Mouse (Mus musculus): Measurements from ENCODE around the gene Arhgap21. TPM values are rescaled to one million over a fixed set of nuclear protein-coding genes. Genes with fewer than 3 reads are reported as not detected.

Arhgap21 gene
- polyA plus RNA-seq, 1 experiment: 33.4 TPM

DNA sequence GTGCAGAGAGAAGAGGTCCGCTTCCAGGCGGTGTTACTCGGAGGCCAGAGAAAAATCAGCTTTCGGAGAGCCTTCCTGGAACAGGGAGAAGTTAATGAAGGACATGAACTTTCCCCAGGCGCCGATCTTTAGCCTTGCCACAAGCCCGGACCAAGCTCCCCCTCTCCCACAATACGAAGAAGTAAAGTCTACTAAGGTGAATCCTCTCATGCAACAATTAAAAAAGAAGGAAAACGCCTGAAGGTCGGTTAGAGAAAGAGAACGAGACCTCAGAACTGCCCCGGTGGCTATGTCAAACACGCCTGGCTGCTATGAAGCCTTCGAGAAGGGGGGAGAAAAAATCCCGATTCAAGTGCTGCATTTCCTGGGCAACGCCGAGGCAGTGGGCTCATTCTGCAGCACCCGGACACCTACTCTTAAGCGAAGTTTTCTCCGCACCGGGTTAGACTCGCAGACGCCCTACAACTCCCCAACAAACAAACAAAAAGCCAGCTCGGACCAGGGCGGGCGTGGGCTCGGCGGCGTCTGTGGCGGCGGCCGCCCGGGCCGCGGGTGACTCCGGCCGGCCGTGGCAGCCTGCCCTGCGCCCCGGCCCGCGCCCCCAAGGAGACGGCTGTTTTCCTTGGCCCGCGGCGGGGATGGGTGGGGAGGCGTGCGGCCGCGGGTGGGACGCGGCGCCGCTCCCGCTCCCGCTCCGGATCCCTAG lies 882 bp downstream of the Arhgap21 start:
- peak; percentile 58 for DNase-seq
- H3K4me1 ChIP-seq (ENCODE audit: control insufficient read depth, insufficient read depth, low read length): peaks cover 8% of the 10 kb centered on the region
- peak overlapping the region; percentile 86 for H3K4me3 ChIP-seq (replicated peaks; ENCODE audit: extremely low read depth, low read depth, low read length)
- under 1% methylated on average over 57 of the region's 57 CpGs for WGBS
- TF ChIP-seq POLR2A (IDR thresholded peaks at IDR 0.05; ENCODE audit: borderline replicate concordance, extremely low read depth, low read depth, low read length) (no peak), CTCF (IDR thresholded peaks at IDR 0.05; ENCODE audit: insufficient read depth, low read length) (no peak)

DNA sequence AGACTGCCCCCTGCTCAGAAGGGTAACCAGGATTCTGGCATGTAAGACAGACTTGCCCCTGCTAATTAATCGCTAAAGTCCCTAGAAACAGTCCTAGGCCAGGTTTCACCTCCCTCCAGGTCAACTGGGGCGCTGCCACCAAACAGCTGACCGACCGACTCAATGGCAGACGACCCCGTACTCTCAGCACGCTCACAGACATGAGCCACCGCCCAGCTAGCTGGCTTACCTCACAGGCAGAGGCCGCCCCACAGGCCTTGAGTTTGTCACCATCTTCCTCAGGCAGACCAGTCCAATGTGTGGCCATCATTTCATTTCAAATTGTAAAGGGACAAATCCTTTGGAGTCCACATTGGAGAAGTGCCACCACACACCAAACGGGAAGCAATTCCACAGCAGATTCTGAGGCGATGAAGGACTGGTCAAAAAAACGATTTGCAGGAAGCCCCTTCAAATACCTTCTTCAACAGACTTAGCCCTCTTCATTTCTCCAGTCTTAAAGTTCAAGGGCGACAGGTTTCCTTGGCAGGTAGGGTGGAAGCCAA lies 1.5 kb downstream of the Arhgap21 start:
- 10% methylated on average over 13 of the region's 13 CpGs for WGBS
- no peak for TF ChIP-seq POLR2A (IDR thresholded peaks at IDR 0.05; ENCODE audit: borderline replicate concordance, extremely low read depth, low read depth, low read length)
- TF ChIP-seq CTCF (IDR thresholded peaks at IDR 0.05; ENCODE audit: insufficient read depth, low read length): no peak
- peak overlapping the region; percentile 86 for H3K4me3 ChIP-seq (replicated peaks; ENCODE audit: extremely low read depth, low read depth, low read length)
- H3K4me1 ChIP-seq (ENCODE audit: control insufficient read depth, insufficient read depth, low read length): peaks cover 14% of the 10 kb centered on the region
- peak; percentile 46 for DNase-seq

DNA sequence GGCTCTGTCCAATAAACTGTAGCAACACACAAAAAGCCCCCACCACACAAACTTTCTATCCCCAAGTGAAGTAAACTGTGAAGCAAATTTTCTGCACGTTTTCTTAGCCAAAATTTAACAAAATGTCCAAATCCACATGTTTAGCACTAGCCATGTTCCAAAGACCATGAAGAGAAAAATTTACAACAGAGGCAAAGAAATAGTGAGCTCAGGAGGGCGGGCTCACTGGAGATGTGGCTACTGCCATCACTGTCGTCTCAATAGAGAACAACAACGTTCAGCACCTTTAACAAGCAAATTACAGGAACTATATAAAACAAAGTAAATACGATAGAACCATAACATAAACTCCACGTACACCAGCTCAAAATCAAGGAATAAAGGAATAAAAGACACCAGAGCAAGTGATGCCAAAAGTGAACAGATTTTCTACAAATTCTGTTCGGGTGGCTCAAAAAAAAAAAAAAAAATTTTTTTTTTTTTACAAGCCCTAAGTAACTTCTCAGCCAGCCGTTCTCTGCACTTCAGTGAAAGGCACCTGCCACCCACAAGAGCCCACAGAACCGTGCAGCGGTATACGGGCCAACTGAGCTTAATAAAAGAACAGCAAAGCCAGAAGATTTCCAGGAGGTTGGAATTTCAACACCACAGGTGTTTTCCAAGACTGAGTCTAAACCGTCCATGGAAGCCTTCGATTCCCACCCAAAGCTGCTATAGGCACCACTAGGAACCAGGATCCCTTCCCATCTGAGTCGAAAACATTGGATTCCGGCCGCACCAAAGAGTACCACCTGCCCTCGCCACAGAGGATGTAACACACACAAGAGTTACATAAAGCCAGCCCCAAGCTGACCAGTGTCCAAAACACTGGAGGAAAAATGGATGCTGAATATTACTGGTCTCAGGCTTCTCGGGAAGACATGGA lies 2.2 kb downstream of the Arhgap21 start:
- Histone ChIP-seq H3K4me1 (ENCODE audit: control insufficient read depth, insufficient read depth, low read length) (peaks cover 19% of the 10 kb centered on the region), H3K4me3 (replicated peaks; ENCODE audit: extremely low read depth, low read depth, low read length) (peak overlapping the region; percentile 86)
- DNase-seq: peak; percentile 29
- TF ChIP-seq CTCF (IDR thresholded peaks at IDR 0.05; ENCODE audit: insufficient read depth, low read length) (no peak), POLR2A (IDR thresholded peaks at IDR 0.05; ENCODE audit: borderline replicate concordance, extremely low read depth, low read depth, low read length) (no peak)
- WGBS: 26% methylated on average over 18 of the region's 18 CpGs

DNA sequence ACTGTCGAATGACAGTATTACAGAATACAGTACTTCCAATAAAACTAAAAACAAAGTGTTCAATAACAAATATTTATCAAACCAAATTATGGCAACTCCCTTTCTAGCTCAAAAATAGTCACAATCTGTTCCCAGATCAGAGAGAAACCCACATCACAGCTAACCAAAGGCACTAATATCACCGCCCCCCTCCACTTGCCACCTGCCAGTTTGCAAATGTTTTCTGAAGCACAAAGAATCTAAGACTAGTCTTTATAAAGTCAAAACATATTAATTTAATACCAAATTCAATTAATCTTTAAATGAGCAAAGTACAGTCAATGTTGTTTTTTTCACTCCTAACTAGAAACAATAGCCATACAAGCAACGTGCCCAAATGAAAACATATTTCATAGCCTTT lies 3.3 kb downstream of the Arhgap21 start:
- Histone ChIP-seq H3K4me3 (replicated peaks; ENCODE audit: extremely low read depth, low read depth, low read length) (no peak overlapping the region), H3K4me1 (ENCODE audit: control insufficient read depth, insufficient read depth, low read length) (peaks cover 27% of the 10 kb centered on the region)
- DNase-seq: no peak
- TF ChIP-seq CTCF (IDR thresholded peaks at IDR 0.05; ENCODE audit: insufficient read depth, low read length): no peak
- no peak for TF ChIP-seq POLR2A (IDR thresholded peaks at IDR 0.05; ENCODE audit: borderline replicate concordance, extremely low read depth, low read depth, low read length)
- 72% methylated on average over 3 of the region's 3 CpGs for WGBS

DNA sequence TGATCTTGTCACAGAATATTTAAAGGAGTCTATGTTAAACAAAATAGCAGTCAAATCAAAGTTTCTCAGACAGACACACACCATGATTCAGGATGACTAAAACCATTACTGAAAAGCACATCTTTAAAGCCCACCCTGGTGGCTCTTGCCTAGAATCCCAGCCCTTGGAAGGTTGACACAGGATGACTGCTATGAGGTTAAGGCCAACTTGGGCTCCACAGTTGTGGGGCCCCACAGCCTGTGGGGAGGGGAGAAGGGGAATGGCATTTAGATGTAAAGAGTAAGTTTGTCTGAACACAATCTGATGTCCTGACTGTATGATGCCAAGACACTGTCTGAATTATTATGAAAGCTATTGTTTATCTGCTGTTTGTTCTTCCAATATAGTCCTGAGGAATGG lies 4.2 kb downstream of the Arhgap21 start:
- H3K4me3 ChIP-seq (replicated peaks; ENCODE audit: extremely low read depth, low read depth, low read length): no peak overlapping the region
- peaks cover 27% of the 10 kb centered on the region for H3K4me1 ChIP-seq (ENCODE audit: control insufficient read depth, insufficient read depth, low read length)
- TF ChIP-seq POLR2A (IDR thresholded peaks at IDR 0.05; ENCODE audit: borderline replicate concordance, extremely low read depth, low read depth, low read length): no peak
- no peak for TF ChIP-seq CTCF (IDR thresholded peaks at IDR 0.05; ENCODE audit: insufficient read depth, low read length)
- DNase-seq: no peak

DNA sequence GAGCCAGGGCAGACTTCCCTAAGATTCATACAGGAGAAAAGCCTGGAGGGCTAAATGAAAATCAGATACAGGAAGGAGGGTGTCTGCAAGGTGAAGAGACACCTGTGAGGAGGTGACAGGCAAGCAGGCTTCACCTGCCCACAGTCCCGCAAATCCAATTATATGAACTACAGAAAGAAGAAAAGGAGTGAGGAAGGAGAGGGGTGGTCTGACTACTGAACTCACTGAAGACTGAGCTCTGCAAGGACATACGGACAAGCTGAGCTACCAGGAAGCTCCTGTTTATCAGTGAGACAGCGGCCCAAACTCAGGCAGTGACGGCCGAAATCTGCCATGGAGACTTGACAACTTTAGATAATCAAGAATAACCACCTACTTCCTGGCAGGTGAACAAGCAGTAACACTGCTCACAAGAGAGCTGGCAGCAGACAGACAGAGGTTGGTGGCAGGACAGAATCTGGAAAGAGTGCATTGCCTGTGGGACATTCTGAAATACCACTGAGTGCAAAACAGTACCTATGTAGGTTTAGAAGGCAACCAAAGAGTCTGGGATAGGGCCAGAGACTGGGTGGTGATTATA lies 5.4 kb downstream of the Arhgap21 start:
- 38% methylated on average over 5 of the region's 5 CpGs for WGBS

DNA sequence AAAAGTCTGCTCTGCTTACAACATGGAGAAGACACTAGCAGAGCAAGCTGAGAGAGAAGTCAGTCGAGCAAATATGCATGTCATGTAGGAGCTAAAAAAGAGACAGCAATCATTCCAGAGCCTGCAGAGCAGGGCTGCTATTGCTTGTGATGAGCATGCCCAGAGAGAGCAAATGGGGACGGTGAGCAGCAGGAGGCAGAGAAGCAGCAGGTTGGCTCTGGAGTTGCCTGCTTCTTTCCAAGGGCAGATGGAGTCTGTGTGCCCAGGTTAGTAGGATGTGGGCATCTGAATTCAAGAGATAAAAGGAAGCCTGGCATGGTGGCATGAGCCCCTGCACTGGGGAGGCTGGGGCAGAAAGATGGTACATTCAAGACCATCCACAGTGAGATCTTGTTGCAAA lies 6.4 kb downstream of the Arhgap21 start:
- TF ChIP-seq CTCF (IDR thresholded peaks at IDR 0.05; ENCODE audit: insufficient read depth, low read length) (no peak), POLR2A (IDR thresholded peaks at IDR 0.05; ENCODE audit: borderline replicate concordance, extremely low read depth, low read depth, low read length) (no peak)
- DNase-seq: no peak
- WGBS: 20% methylated on average over 2 of the region's 2 CpGs

More for the DNA sequence above, 5.4 kb downstream of the Arhgap21 start:
- Histone ChIP-seq H3K4me1 (ENCODE audit: control insufficient read depth, insufficient read depth, low read length) (peaks cover 27% of the 10 kb centered on the region), H3K4me3 (replicated peaks; ENCODE audit: extremely low read depth, low read depth, low read length) (no peak overlapping the region)
- TF ChIP-seq POLR2A (IDR thresholded peaks at IDR 0.05; ENCODE audit: borderline replicate concordance, extremely low read depth, low read depth, low read length): no peak
- TF ChIP-seq CTCF (IDR thresholded peaks at IDR 0.05; ENCODE audit: insufficient read depth, low read length): no peak
- DNase-seq: no peak

DNA sequence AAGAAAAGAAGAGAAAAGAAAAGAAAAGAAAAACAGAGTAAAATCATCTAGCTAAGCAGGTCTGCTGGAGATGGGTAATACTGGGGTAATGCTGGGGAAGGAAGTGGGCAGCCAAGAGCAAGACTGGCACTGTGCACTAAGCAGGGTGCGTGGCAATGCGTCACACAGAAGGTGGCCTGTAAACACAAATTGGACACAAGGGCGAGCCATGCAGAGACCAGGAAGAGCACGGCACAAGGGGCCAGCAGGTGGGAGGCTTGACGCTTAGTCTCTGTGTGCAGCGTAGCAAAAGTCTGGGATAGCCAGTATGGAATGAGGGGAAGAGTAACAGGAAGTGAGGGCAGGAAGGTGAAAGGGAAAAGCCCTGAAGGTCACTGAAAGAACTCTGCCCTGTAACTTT lies 6.9 kb downstream of the Arhgap21 start:
- TF ChIP-seq CTCF (IDR thresholded peaks at IDR 0.05; ENCODE audit: insufficient read depth, low read length) (no peak), POLR2A (IDR thresholded peaks at IDR 0.05; ENCODE audit: borderline replicate concordance, extremely low read depth, low read depth, low read length) (no peak)

More for the DNA sequence above, 6.4 kb downstream of the Arhgap21 start:
- peaks cover 27% of the 10 kb centered on the region for H3K4me1 ChIP-seq (ENCODE audit: control insufficient read depth, insufficient read depth, low read length)
- no peak overlapping the region for H3K4me3 ChIP-seq (replicated peaks; ENCODE audit: extremely low read depth, low read depth, low read length)

DNA sequence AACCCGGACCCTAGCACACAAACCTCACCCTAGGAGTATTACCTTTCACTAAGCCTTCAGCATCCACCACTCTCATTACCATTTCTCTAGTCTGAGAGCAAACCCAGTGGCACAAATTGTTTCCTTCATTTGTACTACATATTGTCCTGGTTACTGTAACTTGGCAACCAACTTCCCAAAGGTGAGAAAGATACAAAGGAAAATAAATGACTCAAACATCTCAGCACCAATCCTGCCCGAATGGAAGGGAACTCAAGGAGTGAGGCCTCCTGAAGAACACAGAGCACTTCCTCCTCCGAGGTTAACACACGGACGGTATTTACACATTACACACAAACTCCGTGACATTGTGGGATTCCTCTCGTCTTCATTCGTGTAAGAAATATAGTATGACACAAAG lies 7.4 kb downstream of the Arhgap21 start:
- no peak overlapping the region for H3K4me3 ChIP-seq (replicated peaks; ENCODE audit: extremely low read depth, low read depth, low read length)
- WGBS: 25% methylated on average over 8 of the region's 8 CpGs
- TF ChIP-seq POLR2A (IDR thresholded peaks at IDR 0.05; ENCODE audit: borderline replicate concordance, extremely low read depth, low read depth, low read length): no peak
- TF ChIP-seq CTCF (IDR thresholded peaks at IDR 0.05; ENCODE audit: insufficient read depth, low read length): no peak
- no peak for DNase-seq
- H3K4me1 ChIP-seq (ENCODE audit: control insufficient read depth, insufficient read depth, low read length): peaks cover 28% of the 10 kb centered on the region

More for the DNA sequence above, 6.9 kb downstream of the Arhgap21 start:
- no peak overlapping the region for H3K4me3 ChIP-seq (replicated peaks; ENCODE audit: extremely low read depth, low read depth, low read length)
- H3K4me1 ChIP-seq (ENCODE audit: control insufficient read depth, insufficient read depth, low read length): peaks cover 28% of the 10 kb centered on the region
- no peak for DNase-seq
- 11% methylated on average over 6 of the region's 6 CpGs for WGBS

All from lung, adult 2 months (tissue).